Mouse (Mus musculus) olfactory bulb, adult 2 months (tissue): Measurements from ENCODE around the gene Rnf187.

Source experiments
- CTCF ChIP-seq: fragments of 200-500 bp; IDR thresholded peaks from 2 replicates; pipeline ENCODE4 v1.5.1; 2012; ENCODE audit warnings: low read depth, mild to moderate bottlenecking, low read length, moderate library complexity; ENCODE audit not compliant: insufficient read depth
- POLR2A ChIP-seq: fragments of 200-500 bp; IDR thresholded peaks from 2 replicates; pipeline ENCODE4 v1.6.1; 2012; ENCODE audit warnings: mild to moderate bottlenecking, low read depth, low read length, moderate library complexity; ENCODE audit not compliant: insufficient read depth

DNA sequence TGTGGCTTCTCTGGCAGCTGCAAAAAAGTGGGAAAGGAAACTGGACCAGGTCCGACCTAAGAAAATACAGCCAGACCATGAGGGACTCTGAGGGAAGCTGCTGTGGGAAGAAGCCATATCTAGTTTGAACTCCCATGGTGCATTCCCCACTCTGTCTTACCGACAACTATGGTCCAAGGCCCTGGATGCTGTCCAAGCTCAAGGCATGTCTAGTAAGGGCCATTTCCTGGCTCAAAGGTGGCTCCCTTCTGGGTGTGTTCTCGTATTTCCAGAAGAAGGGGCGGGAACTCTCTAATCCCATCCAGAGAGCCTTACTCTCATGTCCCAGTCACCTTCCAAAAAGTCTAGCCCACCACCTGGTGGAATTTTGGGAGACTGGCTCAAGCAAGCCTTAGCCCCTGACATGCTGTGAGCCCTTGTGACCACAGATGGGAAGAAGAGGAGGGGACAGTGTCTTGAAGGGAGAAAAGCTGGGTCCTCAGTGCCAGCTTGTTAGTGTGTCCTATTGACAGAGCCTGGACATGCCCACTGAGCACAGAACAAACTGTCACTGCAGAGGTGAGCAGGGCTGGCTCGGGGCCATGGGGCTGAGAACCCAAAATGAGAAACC, 41.8 kb upstream of the Rnf187 start:
- TF ChIP-seq POLR2A (no peak), CTCF (no peak)
